8 mouse cellular contexts compared by ENCODE assay signal in the genomic region with DNA sequence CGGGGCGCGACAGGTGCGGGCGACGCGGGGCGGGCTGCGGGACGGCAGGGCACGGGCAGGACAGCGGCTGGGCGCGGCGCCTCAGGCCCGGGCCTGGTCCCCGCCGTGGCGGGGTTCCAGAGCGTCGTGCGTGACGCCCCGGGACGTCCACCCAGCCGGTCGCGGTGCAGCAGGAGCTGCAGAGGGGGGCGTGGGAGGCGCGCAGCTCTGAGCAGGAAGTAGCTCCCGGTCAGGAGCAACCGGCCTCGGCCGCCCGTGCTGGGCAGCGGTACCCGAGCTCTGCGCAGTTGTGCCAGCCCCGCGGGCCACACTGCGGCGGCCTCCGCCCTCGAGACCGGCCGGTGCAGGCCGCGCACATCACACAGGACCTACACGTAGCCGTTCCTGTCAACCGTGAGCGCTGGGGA. TPM values are rescaled to one million over a fixed set of nuclear protein-coding genes. Genes with fewer than 3 reads are reported as not detected.
A peak's percentile ranks its signal among the peaks of the same experiment; 100 is the strongest.
DNase-seq lines count a peak whose midpoint lies in the region; ATAC-seq and TF ChIP-seq lines count a peak whose summit lies in the region.

No protein-coding gene starts in this region.

- ATAC-seq in frontal cortex, adult (ENCODE audit: low TSS enrichment) = peak; percentile 87
- peak; percentile 86 for ATAC-seq in kidney, embryonic 16.5 days (ENCODE audit: low FRiP score, low TSS enrichment)
- ATAC-seq in lung, embryonic 14.5 days (ENCODE audit: insufficient read depth) = peak; percentile 83

- H3K4me3 ChIP-seq in kidney, embryonic 16.5 days (ENCODE audit: low read length) = peak overlapping the region; percentile 86
- peak overlapping the region; percentile 91 for H3K4me3 ChIP-seq in lung, embryonic 14.5 days (ENCODE audit: low read depth, low read length)

- 0 out of 2 replicates have a peak, but pooled peaks cover 3% of the 10 kb centered on the region for H3K27me3 ChIP-seq in kidney, embryonic 16.5 days (ENCODE audit: insufficient read depth, low read length)
- H3K27me3 ChIP-seq in lung, embryonic 14.5 days (ENCODE audit: insufficient read depth, low read length) = no peaks in the 10 kb centered on the region; the same call in 1 of the 2 replicates

- peak overlapping the region; percentile 88 for H3K4me2 ChIP-seq in kidney, embryonic 16.5 days (replicated peaks; ENCODE audit: low read depth, low read length)
- peak overlapping the region; percentile 94 for H3K4me2 ChIP-seq in lung, embryonic 14.5 days

- DNase-seq in right cerebral cortex, adult 18-20 months = peak; percentile 78
- DNase-seq in right cerebral cortex, postnatal 25 days = no peak
- DNase-seq in adrenal gland, postnatal 25 days = peak; percentile 64
- peak; percentile 59 for DNase-seq in lung, embryonic 14.5 days
- peak; percentile 65 for DNase-seq in right cerebral cortex, postnatal 14 days
- no peak for DNase-seq in MN1 (ENCODE audit: low spot score)

- peak overlapping the region; percentile 84 for H3K9ac ChIP-seq in kidney, embryonic 16.5 days (replicated peaks; ENCODE audit: low read length)
- peak overlapping the region; percentile 74 for H3K9ac ChIP-seq in lung, embryonic 14.5 days

- no peaks in the 10 kb centered on the region for H3K9me3 ChIP-seq in kidney, embryonic 16.5 days (ENCODE audit: low read length)
- no peaks in the 10 kb centered on the region for H3K9me3 ChIP-seq in lung, embryonic 14.5 days (ENCODE audit: low read depth, low read length)

- peaks cover 16% of the 10 kb centered on the region for H3K4me1 ChIP-seq in kidney, embryonic 16.5 days (ENCODE audit: insufficient read depth, low read length)
- H3K4me1 ChIP-seq in lung, embryonic 14.5 days (ENCODE audit: insufficient read depth) = no peaks in the 10 kb centered on the region; the same call in 1 of the 2 replicates

- H3K36me3 ChIP-seq in kidney, embryonic 16.5 days (ENCODE audit: insufficient read depth, low read length) = no peaks in the 10 kb centered on the region
- no peaks in the 10 kb centered on the region for H3K36me3 ChIP-seq in lung, embryonic 14.5 days (ENCODE audit: insufficient read depth)

- TF ChIP-seq CTCF in lung, embryonic 14.5 days (IDR thresholded peaks at IDR 0.05; ENCODE audit: low read depth) = no peak

- H3K27ac ChIP-seq in kidney, embryonic 16.5 days (ENCODE audit: low read length) = peak overlapping the region; percentile 75
- H3K27ac ChIP-seq in lung, embryonic 14.5 days (ENCODE audit: low read depth) = no peak overlapping the region

- under 1% methylated on average over 33 of the region's 53 CpGs for WGBS in kidney, embryonic 16.5 days
- under 1% methylated on average over 46 of the region's 53 CpGs for WGBS in lung, embryonic 14.5 days

RNA-seq across cellular contexts. Expression of a gene that starts 7.3 kb away (rescaled TPM):
- total RNA-seq in adrenal gland, postnatal 25 days (2021) = 24.9 and 31.2 TPM in 2 replicates
- polyA plus RNA-seq in kidney, embryonic 16.5 days (2015; fragmentation: Nextera tagmentation; extraction: Ambion mirVana) = 20.1 and 20.5 TPM in 2 replicates
- 15.8 and 17.0 TPM in 2 replicates for polyA plus RNA-seq in lung, embryonic 14.5 days (2014; fragmentation: Nextera tagmentation; extraction: Ambion mirVana)

Comparison
In these comparisons a context has a peak if more than half of its experiments do, and no peak if none do; other contexts are left out.
1. DNase-seq: peak in right cerebral cortex, adult 18-20 months (single experiment), adrenal gland, postnatal 25 days (single experiment), lung, embryonic 14.5 days (single experiment) and right cerebral cortex, postnatal 14 days (single experiment); none in right cerebral cortex, postnatal 25 days (single experiment) and MN1 (single experiment).
2. Peak in every context shown above with its lines, with median percentiles within 50 percentile points of each other: ATAC-seq.